Mouse (Mus musculus): Measurements from ENCODE around the gene Mfn1. TPM values are rescaled to one million over a fixed set of nuclear protein-coding genes. Genes with fewer than 3 reads are reported as not detected.

Mfn1 gene
- polyA plus RNA-seq, 1 experiment from 2014 or later = 39.5 TPM

- no peak overlapping the region for H3K9ac ChIP-seq (ENCODE audit: low read depth, low read length)
- 87% methylated on average over 8 of the region's 8 CpGs for WGBS
Measured at GRCm38 (mm10) chr3:32494387-32495087, 34.7 kb upstream of the Mfn1 start.

GRCm38 (mm10) chr3:32495088-32495770 lies 34.0 kb upstream of the Mfn1 start:
- 49% methylated on average over 8 of the region's 8 CpGs for WGBS

More at GRCm38 (mm10) chr3:32494387-32495087, 34.7 kb upstream of the Mfn1 start:
- H3K9me3 ChIP-seq (ENCODE audit: control insufficient read depth, low read length) = no peaks in the 10 kb centered on the region
- H3K27ac ChIP-seq (ENCODE audit: low read depth, low read length) = no peak overlapping the region
- H3K27me3 ChIP-seq (ENCODE audit: control insufficient read depth, insufficient read depth, low read length) = no peaks in the 10 kb centered on the region
- H3K4me3 ChIP-seq (ENCODE audit: low read depth, low read length) = no peak overlapping the region
- ATAC-seq (ENCODE audit: low FRiP score) (no peak), DNase-seq (ENCODE audit: low spot score) (no peak)
- H3K4me2 ChIP-seq (replicated peaks; ENCODE audit: low read depth, low read length) = no peak overlapping the region
- H3K4me1 ChIP-seq (replicated peaks; ENCODE audit: control insufficient read depth, insufficient read depth, low read length) = 0 out of 2 replicates have a peak, but pooled peaks cover 2% of the 10 kb centered on the region
- H3K36me3 ChIP-seq (ENCODE audit: control insufficient read depth, insufficient read depth, low read length) = no peaks in the 10 kb centered on the region

GRCm38 (mm10) chr3:32495856-32496710 lies 33.2 kb upstream of the Mfn1 start:
- H3K27me3 ChIP-seq (ENCODE audit: control insufficient read depth, insufficient read depth, low read length) = no peaks in the 10 kb centered on the region
- 51% methylated on average over 7 of the region's 8 CpGs for WGBS
- no peak overlapping the region for H3K9ac ChIP-seq (ENCODE audit: low read depth, low read length)
- no peak overlapping the region for H3K4me3 ChIP-seq (ENCODE audit: low read depth, low read length)
- no peak overlapping the region for H3K27ac ChIP-seq (ENCODE audit: low read depth, low read length)
- no peaks in the 10 kb centered on the region for H3K9me3 ChIP-seq (ENCODE audit: control insufficient read depth, low read length)
- no peak overlapping the region for H3K4me2 ChIP-seq (replicated peaks; ENCODE audit: low read depth, low read length)
- ATAC-seq (ENCODE audit: low FRiP score) = peak; percentile 60; the same call in 1 of the 2 replicates
- no peak for DNase-seq (ENCODE audit: low spot score)
- 0 out of 2 replicates have a peak, but pooled peaks cover 2% of the 10 kb centered on the region for H3K4me1 ChIP-seq (replicated peaks; ENCODE audit: control insufficient read depth, insufficient read depth, low read length)
- H3K36me3 ChIP-seq (ENCODE audit: control insufficient read depth, insufficient read depth, low read length) = no peaks in the 10 kb centered on the region

More at GRCm38 (mm10) chr3:32495088-32495770, 34.0 kb upstream of the Mfn1 start:
- Histone ChIP-seq H3K9ac (ENCODE audit: low read depth, low read length) (no peak overlapping the region), H3K9me3 (ENCODE audit: control insufficient read depth, low read length) (no peaks in the 10 kb centered on the region), H3K4me3 (ENCODE audit: low read depth, low read length) (no peak overlapping the region), H3K27me3 (ENCODE audit: control insufficient read depth, insufficient read depth, low read length) (no peaks in the 10 kb centered on the region), H3K36me3 (ENCODE audit: control insufficient read depth, insufficient read depth, low read length) (no peaks in the 10 kb centered on the region), H3K4me2 (replicated peaks; ENCODE audit: low read depth, low read length) (no peak overlapping the region), H3K27ac (ENCODE audit: low read depth, low read length) (no peak overlapping the region), H3K4me1 (replicated peaks; ENCODE audit: control insufficient read depth, insufficient read depth, low read length) (0 out of 2 replicates have a peak, but pooled peaks cover 2% of the 10 kb centered on the region)
- no peak for DNase-seq (ENCODE audit: low spot score)
- 0 out of 2 replicates have a peak, but pooled peaks have one; percentile 25 for ATAC-seq (ENCODE audit: low FRiP score)

- DNase-seq (ENCODE audit: low spot score) = no peak
- Histone ChIP-seq H3K4me1 (replicated peaks; ENCODE audit: control insufficient read depth, insufficient read depth, low read length) (0 out of 2 replicates have a peak, but pooled peaks cover 2% of the 10 kb centered on the region), H3K4me3 (ENCODE audit: low read depth, low read length) (no peak overlapping the region), H3K4me2 (replicated peaks; ENCODE audit: low read depth, low read length) (no peak overlapping the region), H3K9me3 (ENCODE audit: control insufficient read depth, low read length) (no peaks in the 10 kb centered on the region), H3K27me3 (ENCODE audit: control insufficient read depth, insufficient read depth, low read length) (no peaks in the 10 kb centered on the region), H3K9ac (ENCODE audit: low read depth, low read length) (no peak overlapping the region), H3K27ac (ENCODE audit: low read depth, low read length) (no peak overlapping the region), H3K36me3 (ENCODE audit: control insufficient read depth, insufficient read depth, low read length) (no peaks in the 10 kb centered on the region)
- WGBS = 84% methylated on average over 1 of the region's 1 CpGs
- ATAC-seq (ENCODE audit: low FRiP score) = no peak
Measured at GRCm38 (mm10) chr3:32496711-32497070, 32.6 kb upstream of the Mfn1 start.

- no peak overlapping the region for H3K27ac ChIP-seq (ENCODE audit: low read depth, low read length)
- no peak overlapping the region for H3K9ac ChIP-seq (ENCODE audit: low read depth, low read length)
- DNase-seq (ENCODE audit: low spot score) = no peak
- no peak overlapping the region for H3K4me3 ChIP-seq (ENCODE audit: low read depth, low read length)
- no peaks in the 10 kb centered on the region for H3K27me3 ChIP-seq (ENCODE audit: control insufficient read depth, insufficient read depth, low read length)
- no peaks in the 10 kb centered on the region for H3K36me3 ChIP-seq (ENCODE audit: control insufficient read depth, insufficient read depth, low read length)
- no peak overlapping the region for H3K4me2 ChIP-seq (replicated peaks; ENCODE audit: low read depth, low read length)
- ATAC-seq (ENCODE audit: low FRiP score) = no peak
- 90% methylated on average over 2 of the region's 2 CpGs for WGBS
- H3K4me1 ChIP-seq (replicated peaks; ENCODE audit: control insufficient read depth, insufficient read depth, low read length) = 0 out of 2 replicates have a peak, but pooled peaks cover 2% of the 10 kb centered on the region
- H3K9me3 ChIP-seq (ENCODE audit: control insufficient read depth, low read length) = no peaks in the 10 kb centered on the region
Measured at GRCm38 (mm10) chr3:32500346-32500745, 28.9 kb upstream of the Mfn1 start.

- Histone ChIP-seq H3K27ac (ENCODE audit: low read depth, low read length) (no peak overlapping the region), H3K36me3 (ENCODE audit: control insufficient read depth, insufficient read depth, low read length) (no peaks in the 10 kb centered on the region), H3K27me3 (ENCODE audit: control insufficient read depth, insufficient read depth, low read length) (no peaks in the 10 kb centered on the region), H3K4me1 (replicated peaks; ENCODE audit: control insufficient read depth, insufficient read depth, low read length) (no peaks in the 10 kb centered on the region; the same call in 1 of the 2 replicates), H3K9me3 (ENCODE audit: control insufficient read depth, low read length) (no peaks in the 10 kb centered on the region), H3K4me2 (replicated peaks; ENCODE audit: low read depth, low read length) (no peak overlapping the region), H3K4me3 (ENCODE audit: low read depth, low read length) (no peak overlapping the region), H3K9ac (ENCODE audit: low read depth, low read length) (no peak overlapping the region)
- 74% methylated on average over 3 of the region's 3 CpGs for WGBS
- DNase-seq (ENCODE audit: low spot score) (no peak), ATAC-seq (ENCODE audit: low FRiP score) (no peak)
Measured at GRCm38 (mm10) chr3:32505841-32506240, 23.4 kb upstream of the Mfn1 start.

- H3K4me1 ChIP-seq (replicated peaks; ENCODE audit: control insufficient read depth, insufficient read depth, low read length) = no peaks in the 10 kb centered on the region; the same call in 1 of the 2 replicates
- ATAC-seq (ENCODE audit: low FRiP score) (no peak), DNase-seq (ENCODE audit: low spot score) (no peak)
- 64% methylated on average over 11 of the region's 11 CpGs for WGBS
- H3K36me3 ChIP-seq (ENCODE audit: control insufficient read depth, insufficient read depth, low read length) = no peaks in the 10 kb centered on the region
- H3K9me3 ChIP-seq (ENCODE audit: control insufficient read depth, low read length) = no peaks in the 10 kb centered on the region
- no peak overlapping the region for H3K9ac ChIP-seq (ENCODE audit: low read depth, low read length)
- no peak overlapping the region for H3K27ac ChIP-seq (ENCODE audit: low read depth, low read length)
- H3K27me3 ChIP-seq (ENCODE audit: control insufficient read depth, insufficient read depth, low read length) = no peaks in the 10 kb centered on the region
- H3K4me2 ChIP-seq (replicated peaks; ENCODE audit: low read depth, low read length) = no peak overlapping the region
- no peak overlapping the region for H3K4me3 ChIP-seq (ENCODE audit: low read depth, low read length)
Measured at GRCm38 (mm10) chr3:32506366-32507225, 22.7 kb upstream of the Mfn1 start.
